Mouse (Mus musculus): ENCODE results near the gene Spns3. TPM values are rescaled to one million over a fixed set of nuclear protein-coding genes. Genes with fewer than 3 reads are reported as not detected.

Gene Spns3
- total RNA-seq, 2 experiments from 2014 or later, result not detected

- DNase-seq, result no peak
These were observed 35.3 kb downstream of the Spns3 start for GRCm38 (mm10) chr11:72514967-72515366.

- no peak for DNase-seq
These were observed 41.7 kb downstream of the Spns3 start for GRCm38 (mm10) chr11:72508651-72509050.

- DNase-seq, result no peak
These were observed 42.7 kb downstream of the Spns3 start for GRCm38 (mm10) chr11:72507651-72508050.

- no peak for DNase-seq
These were observed 46.1 kb downstream of the Spns3 start for GRCm38 (mm10) chr11:72504016-72504797.

- no peak for DNase-seq
These were observed 46.8 kb downstream of the Spns3 start for GRCm38 (mm10) chr11:72503501-72503921.

- DNase-seq, result no peak
These were observed 48.1 kb downstream of the Spns3 start for GRCm38 (mm10) chr11:72502236-72502635.

- DNase-seq, result no peak
These were observed 48.8 kb downstream of the Spns3 start for GRCm38 (mm10) chr11:72501426-72502002.

GRCm38 (mm10) chr11:72500139-72500538 is 50.2 kb downstream of the Spns3 start:
- DNase-seq, result no peak

GRCm38 (mm10) chr11:72497367-72497766 is 52.9 kb downstream of the Spns3 start:
- DNase-seq, result no peak

GRCm38 (mm10) chr11:72496775-72497174 is 53.5 kb downstream of the Spns3 start:
- no peak for DNase-seq

GRCm38 (mm10) chr11:72496066-72496465 is 54.2 kb downstream of the Spns3 start:
- DNase-seq, result no peak

GRCm38 (mm10) chr11:72494046-72494988 is 56.0 kb downstream of the Spns3 start:
- DNase-seq, result no peak

GRCm38 (mm10) chr11:72491130-72491960 is 59.0 kb downstream of the Spns3 start:
- DNase-seq, result no peak

- peak; percentile 92 to 96 for DNase-seq
These were observed 60.4 kb downstream of the Spns3 start, which contains the start of gene Spns2 for GRCm38 (mm10) chr11:72489881-72490301. Spns2 (minus strand) TSS chr11:72489904.

- DNase-seq, result no peak
These were observed 60.9 kb downstream of the Spns3 start for GRCm38 (mm10) chr11:72489397-72489796.

- DNase-seq, result peak; percentile 36 to 50
These were observed 61.5 kb downstream of the Spns3 start for GRCm38 (mm10) chr11:72488753-72489271.

- no peak for DNase-seq
These were observed 62.6 kb downstream of the Spns3 start for GRCm38 (mm10) chr11:72487739-72488138.

- no peak for DNase-seq
These were observed 63.1 kb downstream of the Spns3 start for GRCm38 (mm10) chr11:72487171-72487570.

- no peak for DNase-seq
These were observed 64.3 kb downstream of the Spns3 start for GRCm38 (mm10) chr11:72485960-72486359.

- no peak for DNase-seq
These were observed 65.1 kb downstream of the Spns3 start for GRCm38 (mm10) chr11:72485157-72485556.

- no peak for DNase-seq
These were observed 65.8 kb downstream of the Spns3 start for GRCm38 (mm10) chr11:72484549-72484948.
